Mouse (Mus musculus) heart, embryonic 15.5 days (tissue): ENCODE results near the gene Lrrc59. TPM values are rescaled to one million over a fixed set of nuclear protein-coding genes. Genes with fewer than 3 reads are reported as not detected.

Experiments
- ATAC-seq: fragments of 200-750 bp; cut with Nextera tagmentation; replicated peaks from 2 replicates; pipeline ENCODE4 v1.8.0; 2017; ENCODE audit warnings: low read depth, moderate TSS enrichment; ENCODE audit not compliant: insufficient number of reproducible peaks, insufficient read depth, low FRiP score
- H3K27ac ChIP-seq: fragments of 300-500 bp; sonication (generic); 2 replicates; pipeline ENCODE4 v1.5.1; 2015; ENCODE audit warnings: mild to moderate bottlenecking, inconsistent platforms
- H3K27me3 ChIP-seq: fragments of 300-500 bp; sonication (generic); 2 replicates; pipeline ENCODE4 v1.6.1; 2015; ENCODE audit warnings: inconsistent platforms
- H3K36me3 ChIP-seq: fragments of 300-500 bp; sonication (generic); 2 replicates; pipeline ENCODE4 v1.6.1; 2015; ENCODE audit warnings: mild to moderate bottlenecking, inconsistent platforms
- H3K4me1 ChIP-seq: fragments of 300-500 bp; sonication (generic); replicated peaks from 2 replicates; pipeline ENCODE4 v1.6.1; 2015; ENCODE audit warnings: inconsistent platforms
- H3K4me2 ChIP-seq: fragments of 300-500 bp; sonication (generic); 2 replicates; pipeline ENCODE4 v1.6.1; 2015; ENCODE audit warnings: inconsistent platforms, mild to moderate bottlenecking, moderate library complexity
- H3K4me3 ChIP-seq: fragments of 300-500 bp; sonication (generic); 2 replicates; pipeline ENCODE4 v1.5.1; 2015; ENCODE audit warnings: mild to moderate bottlenecking, inconsistent platforms
- H3K9ac ChIP-seq: fragments of 300-500 bp; sonication (generic); 2 replicates; pipeline ENCODE4 v1.6.1; 2015; ENCODE audit warnings: mild to moderate bottlenecking, inconsistent platforms
- H3K9me3 ChIP-seq: fragments of 300-500 bp; sonication (generic); replicated peaks from 2 replicates; pipeline ENCODE4 v1.6.1; 2016; ENCODE audit warnings: inconsistent platforms
- WGBS: fragments of 180-500 bp; shearing (Covaris S2); methylation state at CpG from one replicate; pipeline ENCODE4 v1.1.7; 2015; ENCODE audit warnings: mixed read lengths; 5-methylcytosine and 5-hydroxymethylcytosine counted together
- polyA plus RNA-seq: library from polyadenylated mRNA; unstranded; fragments of >200 nt; fragmentation: Nextera tagmentation; extraction: Ambion mirVana; gene quantifications from 2 replicates; pipeline ENCODE4 v1.2.1, GENCODE M21; 2015

Gene Lrrc59
- polyA plus RNA-seq, 1 experiment from 2014 or later = 100 TPM

DNA sequence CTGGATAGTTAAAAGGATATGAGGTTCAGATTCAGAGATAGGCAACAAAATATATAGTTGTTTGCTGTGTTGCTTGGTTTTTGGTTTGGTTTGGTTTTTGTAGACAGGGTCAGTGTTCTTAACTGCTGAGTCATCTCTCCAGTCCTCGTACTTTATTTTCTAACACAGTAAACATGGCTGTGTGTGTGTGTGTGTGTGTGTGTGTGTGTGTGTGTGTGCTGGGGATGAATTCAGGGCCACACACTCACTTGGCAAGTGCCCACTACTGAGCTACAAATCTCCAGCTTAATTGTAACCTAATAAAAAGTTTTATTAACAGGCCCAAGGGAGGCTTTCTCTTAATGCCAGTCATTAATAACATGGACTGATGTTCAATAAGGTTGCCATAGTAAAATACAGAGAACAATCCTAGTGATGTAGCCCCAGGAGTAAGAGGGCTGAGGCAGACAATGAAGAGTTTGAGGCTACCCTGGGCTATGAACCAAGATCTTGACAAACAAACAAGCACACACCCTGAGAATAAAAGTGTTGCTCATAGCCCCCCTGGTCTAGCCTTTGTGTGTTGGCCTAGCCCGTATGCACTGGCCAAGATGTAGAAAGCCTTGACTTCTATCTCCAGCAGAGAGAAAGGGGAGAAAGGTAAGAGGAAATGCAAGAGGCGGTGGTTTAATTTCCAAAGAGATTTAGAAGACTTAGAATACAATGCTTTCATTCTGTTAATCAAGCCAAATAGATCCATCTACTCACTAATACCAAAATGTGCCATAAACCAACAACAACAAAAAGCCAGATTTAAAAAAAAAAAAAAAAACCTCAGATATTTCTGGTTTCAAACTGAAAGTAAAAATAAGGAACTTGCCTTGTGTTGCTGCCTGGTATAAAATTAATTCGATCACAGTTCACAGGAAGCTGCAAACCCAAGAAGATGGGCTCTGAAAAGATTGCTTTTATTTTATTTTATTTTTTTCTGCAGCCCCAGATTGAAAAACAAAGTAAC lies 18.5 kb upstream of the Lrrc59 start:
- Histone ChIP-seq H3K4me1 (no peaks in the 10 kb centered on the region), H3K9ac (no peak overlapping the region), H3K4me2 (no peak overlapping the region), H3K4me3 (no peak overlapping the region), H3K9me3 (no peaks in the 10 kb centered on the region), H3K36me3 (no peaks in the 10 kb centered on the region), H3K27ac (no peak overlapping the region), H3K27me3 (0 out of 2 replicates have a peak, but pooled peaks cover 2% of the 10 kb centered on the region)
- no peak for ATAC-seq
- 74% methylated on average over 4 of the region's 4 CpGs for WGBS

DNA sequence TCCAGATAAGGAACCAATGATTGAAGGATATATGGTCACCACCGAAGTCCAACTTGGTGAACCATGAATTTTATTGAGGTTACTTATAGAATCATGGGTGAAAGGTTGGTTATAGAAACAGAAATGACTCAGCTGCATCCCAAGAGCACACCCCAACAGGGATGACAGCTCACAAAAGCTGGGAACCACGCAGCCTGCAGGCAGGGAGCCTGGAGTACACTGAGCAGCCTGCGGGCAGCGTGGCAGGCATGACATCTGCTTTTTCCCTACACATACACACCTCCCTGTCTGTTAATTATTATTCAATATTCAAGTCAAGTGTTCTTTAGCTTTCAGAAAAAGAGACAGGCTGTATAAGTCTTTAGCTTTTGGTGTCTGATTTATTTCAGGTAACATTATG lies 15.0 kb upstream of the Lrrc59 start:
- no peaks in the 10 kb centered on the region for H3K9me3 ChIP-seq
- H3K4me3 ChIP-seq = no peak overlapping the region
- H3K36me3 ChIP-seq = no peaks in the 10 kb centered on the region
- no peak overlapping the region for H3K27ac ChIP-seq
- H3K4me1 ChIP-seq = no peaks in the 10 kb centered on the region
- H3K4me2 ChIP-seq = no peak overlapping the region
- no peak for ATAC-seq
- 0 out of 2 replicates have a peak, but pooled peaks cover 2% of the 10 kb centered on the region for H3K27me3 ChIP-seq
- WGBS = 84% methylated on average over 4 of the region's 4 CpGs
- H3K9ac ChIP-seq = no peak overlapping the region

DNA sequence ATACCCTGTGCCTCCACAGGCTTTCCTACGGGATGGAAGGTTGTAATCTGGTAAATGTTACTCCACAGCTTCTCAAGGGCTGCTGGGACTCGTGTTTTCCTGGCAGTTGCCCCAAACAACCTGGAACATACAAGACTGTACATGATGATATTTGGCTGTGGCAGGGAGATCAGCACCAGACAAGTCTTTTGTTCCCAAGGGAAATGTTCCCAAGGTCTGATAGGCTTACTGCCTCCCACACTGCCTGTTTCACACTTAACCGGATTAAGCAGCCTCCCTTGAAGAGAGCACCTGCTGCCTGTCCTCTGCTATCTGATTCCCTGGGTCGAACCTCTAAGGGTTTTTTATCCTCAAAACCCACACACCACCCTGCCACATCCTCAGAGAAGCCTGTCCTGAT lies 14.1 kb upstream of the Lrrc59 start:
- ATAC-seq = no peak
- Histone ChIP-seq H3K4me1 (no peaks in the 10 kb centered on the region), H3K4me2 (no peak overlapping the region), H3K9ac (no peak overlapping the region), H3K27ac (no peak overlapping the region), H3K4me3 (no peak overlapping the region), H3K36me3 (no peaks in the 10 kb centered on the region), H3K27me3 (0 out of 2 replicates have a peak, but pooled peaks cover 2% of the 10 kb centered on the region), H3K9me3 (no peaks in the 10 kb centered on the region)
- WGBS = 14% methylated on average over 4 of the region's 4 CpGs

DNA sequence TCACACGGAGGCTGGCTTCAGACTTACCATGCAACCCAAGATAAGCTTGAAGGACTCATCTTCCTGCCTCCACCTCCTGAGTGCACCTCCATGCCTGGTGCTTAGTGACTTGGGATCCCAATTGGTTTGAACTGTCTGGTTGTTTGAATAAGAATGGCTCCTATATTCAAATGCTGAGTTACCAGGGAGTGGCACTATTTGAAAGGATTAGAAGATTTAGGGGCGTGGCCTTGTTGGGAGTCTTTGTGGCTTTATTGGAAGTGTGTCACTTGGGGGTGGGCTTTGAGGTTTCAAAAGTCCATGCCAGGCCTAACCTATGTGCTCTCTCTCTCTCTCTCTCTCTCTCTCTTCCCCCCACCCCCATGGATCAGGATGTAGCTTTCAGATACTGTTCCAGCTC lies 11.9 kb upstream of the Lrrc59 start:
- ATAC-seq = no peak
- H3K4me2 ChIP-seq = no peak overlapping the region
- 84% methylated on average over 2 of the region's 2 CpGs for WGBS

DNA sequence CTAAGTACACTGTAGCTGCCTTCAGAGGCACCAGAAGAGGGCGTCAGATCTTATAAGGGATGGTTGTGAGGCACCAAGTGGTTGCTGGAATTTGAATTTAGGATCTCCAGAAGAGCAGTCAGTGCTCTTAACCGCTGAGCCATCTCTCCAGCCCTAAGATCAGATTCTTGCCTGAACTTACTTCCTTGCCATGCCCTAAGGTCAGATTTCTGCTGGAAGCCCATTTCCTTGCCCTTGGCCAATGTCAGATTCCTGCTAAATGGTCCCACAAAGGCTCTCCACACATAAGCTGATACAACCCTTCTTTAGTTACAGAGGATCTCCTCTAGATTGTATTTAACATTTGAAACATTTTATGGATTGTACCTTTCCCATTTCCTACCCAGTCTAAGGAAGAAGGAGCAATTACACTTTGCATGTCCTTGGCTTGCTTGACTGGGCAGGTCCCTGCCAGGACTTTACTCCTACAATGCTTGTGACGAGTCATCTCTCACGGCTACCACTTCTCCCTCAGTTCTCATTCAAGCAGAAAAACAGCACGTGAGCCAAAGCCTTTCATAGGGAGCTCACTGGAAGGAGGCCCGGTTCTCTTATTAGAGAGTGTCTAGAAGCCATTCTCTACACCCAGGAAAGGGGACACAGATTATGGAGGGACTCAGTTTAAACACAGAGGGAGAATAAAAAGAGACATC lies 8.7 kb upstream of the Lrrc59 start:
- Histone ChIP-seq H3K4me1 (no peaks in the 10 kb centered on the region), H3K27me3 (no peaks in the 10 kb centered on the region), H3K36me3 (no peaks in the 10 kb centered on the region), H3K4me3 (no peak overlapping the region), H3K4me2 (no peak overlapping the region), H3K27ac (no peak overlapping the region), H3K9me3 (no peaks in the 10 kb centered on the region), H3K9ac (no peak overlapping the region)
- no peak for ATAC-seq
- 50% methylated on average over 6 of the region's 6 CpGs for WGBS

More for the DNA sequence above, 11.9 kb upstream of the Lrrc59 start:
- H3K9me3 ChIP-seq = no peaks in the 10 kb centered on the region
- H3K36me3 ChIP-seq = no peaks in the 10 kb centered on the region
- H3K4me3 ChIP-seq = no peak overlapping the region
- H3K27ac ChIP-seq = no peak overlapping the region
- H3K27me3 ChIP-seq = 0 out of 2 replicates have a peak, but pooled peaks cover 2% of the 10 kb centered on the region
- no peak overlapping the region for H3K9ac ChIP-seq
- no peaks in the 10 kb centered on the region for H3K4me1 ChIP-seq

DNA sequence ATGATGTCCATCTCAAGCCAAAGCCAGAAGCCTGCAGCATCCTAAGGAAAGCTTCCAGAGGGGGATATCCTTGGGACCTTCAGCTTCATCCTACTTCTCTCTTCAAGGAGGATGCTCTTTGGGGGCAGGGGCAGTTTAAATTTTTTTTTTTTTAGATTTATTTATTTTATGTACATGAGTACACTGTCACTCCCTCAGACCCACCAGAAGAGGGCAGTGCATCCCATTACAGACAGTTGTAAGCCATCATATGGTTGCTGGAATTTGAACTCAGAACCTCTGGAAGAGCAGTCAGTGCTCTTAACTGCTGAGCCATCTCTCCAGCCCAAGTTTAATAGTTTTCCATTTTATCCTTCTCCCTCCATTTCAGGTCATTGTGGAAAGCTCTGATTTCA lies 8.1 kb upstream of the Lrrc59 start:
- Histone ChIP-seq H3K9ac (no peak overlapping the region), H3K4me3 (no peak overlapping the region), H3K4me1 (no peaks in the 10 kb centered on the region), H3K36me3 (no peaks in the 10 kb centered on the region), H3K9me3 (no peaks in the 10 kb centered on the region), H3K4me2 (no peak overlapping the region), H3K27ac (no peak overlapping the region), H3K27me3 (no peaks in the 10 kb centered on the region)
- ATAC-seq = no peak

DNA sequence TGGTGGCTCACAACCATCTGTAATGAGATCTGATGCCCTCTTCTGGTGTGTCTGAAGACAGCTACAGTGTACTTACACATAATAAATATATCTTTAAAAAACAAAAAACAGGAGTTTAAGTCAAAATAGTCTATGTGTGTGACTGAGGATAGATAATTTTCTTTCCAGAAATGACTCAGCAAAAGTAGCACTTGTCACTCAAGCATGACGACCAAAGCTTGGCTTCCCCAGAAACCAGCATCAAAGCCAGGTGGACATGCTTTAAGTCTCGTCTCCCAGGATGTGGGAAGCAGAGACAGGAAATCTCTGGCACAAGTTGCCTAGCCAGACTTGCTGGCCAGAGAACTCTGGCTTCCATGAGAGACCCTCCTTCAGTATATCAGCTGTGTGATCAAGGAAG lies 7.4 kb upstream of the Lrrc59 start:
- no peaks in the 10 kb centered on the region for H3K27me3 ChIP-seq
- H3K4me3 ChIP-seq = no peak overlapping the region
- no peaks in the 10 kb centered on the region for H3K9me3 ChIP-seq
- H3K36me3 ChIP-seq = no peaks in the 10 kb centered on the region
- WGBS = 66% methylated on average over 2 of the region's 2 CpGs
- no peak overlapping the region for H3K9ac ChIP-seq
- H3K4me1 ChIP-seq = no peaks in the 10 kb centered on the region
- H3K27ac ChIP-seq = no peak overlapping the region
- ATAC-seq = no peak
- H3K4me2 ChIP-seq = no peak overlapping the region

DNA sequence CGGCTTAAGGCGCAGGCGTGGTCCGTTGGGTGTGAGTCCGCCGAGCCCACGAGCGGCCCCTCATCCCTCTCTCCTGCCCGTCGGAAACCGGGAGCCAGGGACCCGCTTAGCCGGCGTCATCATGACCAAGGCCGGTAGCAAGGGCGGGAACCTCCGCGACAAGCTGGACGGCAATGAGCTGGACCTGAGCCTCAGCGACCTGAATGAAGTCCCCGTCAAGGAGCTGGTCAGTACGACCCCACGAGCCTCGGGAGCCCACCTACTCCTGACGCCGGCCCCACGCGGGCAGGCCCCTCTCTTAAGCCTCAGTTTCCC lies 274 bp downstream of the Lrrc59 start:
- H3K4me3 ChIP-seq = peak overlapping the region; percentile 85
- peak overlapping the region; percentile 83 for H3K9ac ChIP-seq
- H3K4me1 ChIP-seq = peaks cover 15% of the 10 kb centered on the region
- peaks cover 28% of the 10 kb centered on the region for H3K36me3 ChIP-seq
- H3K4me2 ChIP-seq = peak overlapping the region; percentile 67
- H3K27me3 ChIP-seq = no peaks in the 10 kb centered on the region
- peak overlapping the region; percentile 67 for H3K27ac ChIP-seq
- no peaks in the 10 kb centered on the region for H3K9me3 ChIP-seq
- ATAC-seq = peak; percentile 68
- WGBS = under 1% methylated on average over 28 of the region's 28 CpGs

DNA sequence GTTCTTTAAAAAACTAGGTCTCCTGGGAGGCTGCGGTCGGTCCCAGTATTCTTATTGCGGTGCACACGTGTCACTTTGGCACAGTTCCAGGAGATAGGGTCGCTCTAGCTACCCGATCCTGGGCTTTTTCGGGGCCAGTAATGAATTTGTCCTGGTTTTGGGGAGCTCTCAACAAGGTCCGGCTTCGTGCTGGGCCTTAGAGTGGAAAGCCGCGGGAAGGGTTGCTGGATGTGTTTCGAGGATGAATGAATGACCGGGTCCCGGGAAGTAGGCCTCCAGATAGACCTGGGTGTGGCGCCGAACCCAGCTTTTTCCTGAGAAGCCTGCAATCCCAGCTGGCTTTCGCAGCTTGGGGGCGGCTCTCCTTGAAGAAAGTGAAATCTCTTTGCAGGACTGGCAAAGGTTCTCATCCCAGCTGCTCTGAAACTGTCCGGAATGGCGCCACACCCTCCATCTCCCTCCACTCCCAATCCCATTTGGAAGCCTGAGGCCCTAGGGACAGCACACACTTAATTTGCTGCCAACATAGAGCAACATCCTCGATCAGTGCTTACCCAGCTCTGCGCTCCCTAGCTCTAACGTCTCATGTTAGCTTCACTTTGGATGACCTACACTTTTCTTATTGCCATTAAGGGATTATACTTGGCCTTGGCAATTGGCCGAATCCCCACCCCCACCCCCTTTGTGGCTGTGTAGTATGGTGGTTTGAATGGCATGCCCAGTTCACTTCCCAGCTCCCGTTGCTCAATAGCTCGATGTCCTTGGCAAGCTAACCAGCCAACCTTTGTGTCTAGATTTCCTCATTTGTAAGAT lies 838 bp downstream of the Lrrc59 start:
- 9% methylated on average over 26 of the region's 26 CpGs for WGBS
- no peak for ATAC-seq
- Histone ChIP-seq H3K4me3 (peak overlapping the region; percentile 85), H3K27ac (peak overlapping the region; percentile 67), H3K27me3 (no peaks in the 10 kb centered on the region), H3K9me3 (no peaks in the 10 kb centered on the region), H3K4me2 (peak overlapping the region; percentile 67), H3K36me3 (peaks cover 34% of the 10 kb centered on the region), H3K9ac (peak overlapping the region; percentile 83), H3K4me1 (peaks cover 15% of the 10 kb centered on the region)

DNA sequence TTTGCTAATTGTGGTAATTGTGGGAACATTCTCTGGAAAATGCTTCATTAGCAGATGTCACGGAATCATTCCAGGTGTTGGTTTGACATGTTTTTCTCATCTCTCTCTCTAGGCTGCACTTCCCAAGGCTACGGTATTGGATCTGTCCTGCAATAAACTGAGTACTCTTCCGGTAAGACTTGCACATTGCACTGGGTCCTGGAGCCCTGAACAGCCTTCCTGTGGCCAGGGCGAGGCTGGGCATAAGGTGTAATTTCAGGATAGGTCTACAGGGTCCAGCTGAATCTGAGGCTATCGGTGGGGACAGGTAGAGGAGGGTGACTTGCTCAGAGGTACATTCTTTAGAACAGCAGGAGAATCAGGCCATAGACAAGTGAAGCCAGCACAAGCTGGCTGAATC lies 2.4 kb downstream of the Lrrc59 start:
- no peaks in the 10 kb centered on the region for H3K9me3 ChIP-seq
- no peak for ATAC-seq
- H3K4me3 ChIP-seq = no peak overlapping the region
- 93% methylated on average over 5 of the region's 5 CpGs for WGBS
- no peak overlapping the region for H3K4me2 ChIP-seq
- H3K27me3 ChIP-seq = no peaks in the 10 kb centered on the region
- H3K36me3 ChIP-seq = peaks cover 50% of the 10 kb centered on the region
- no peak overlapping the region for H3K9ac ChIP-seq
- H3K4me1 ChIP-seq = peaks cover 15% of the 10 kb centered on the region
- no peak overlapping the region for H3K27ac ChIP-seq

DNA sequence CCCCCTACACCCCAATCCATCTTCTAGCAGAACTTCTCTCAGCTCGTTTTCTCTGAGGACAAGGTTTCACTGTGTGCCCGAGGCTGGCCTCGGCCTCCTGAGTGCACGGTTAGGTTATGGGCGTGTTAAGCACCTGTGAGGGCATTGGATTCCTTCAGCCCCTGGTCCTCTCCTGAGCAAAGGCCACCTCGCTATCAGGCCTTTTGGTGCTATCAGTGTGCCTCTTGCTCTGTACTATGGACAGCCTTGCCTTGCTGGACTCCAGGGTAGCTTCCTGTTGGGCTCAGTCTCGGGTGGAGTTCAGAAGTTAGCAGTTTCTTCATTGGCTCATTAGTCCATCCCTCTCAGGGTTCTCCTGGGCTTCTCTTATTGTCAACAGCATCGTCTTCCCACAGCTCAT lies 3.4 kb downstream of the Lrrc59 start:
- H3K9me3 ChIP-seq = no peaks in the 10 kb centered on the region
- peaks cover 60% of the 10 kb centered on the region for H3K36me3 ChIP-seq
- 87% methylated on average over 8 of the region's 8 CpGs for WGBS
- no peak for ATAC-seq
- no peak overlapping the region for H3K4me3 ChIP-seq
- H3K27me3 ChIP-seq = no peaks in the 10 kb centered on the region
- peaks cover 15% of the 10 kb centered on the region for H3K4me1 ChIP-seq
- no peak overlapping the region for H3K9ac ChIP-seq
- no peak overlapping the region for H3K27ac ChIP-seq
- no peak overlapping the region for H3K4me2 ChIP-seq
